7 mouse cellular contexts compared by ENCODE assay signal in the genomic region with DNA sequence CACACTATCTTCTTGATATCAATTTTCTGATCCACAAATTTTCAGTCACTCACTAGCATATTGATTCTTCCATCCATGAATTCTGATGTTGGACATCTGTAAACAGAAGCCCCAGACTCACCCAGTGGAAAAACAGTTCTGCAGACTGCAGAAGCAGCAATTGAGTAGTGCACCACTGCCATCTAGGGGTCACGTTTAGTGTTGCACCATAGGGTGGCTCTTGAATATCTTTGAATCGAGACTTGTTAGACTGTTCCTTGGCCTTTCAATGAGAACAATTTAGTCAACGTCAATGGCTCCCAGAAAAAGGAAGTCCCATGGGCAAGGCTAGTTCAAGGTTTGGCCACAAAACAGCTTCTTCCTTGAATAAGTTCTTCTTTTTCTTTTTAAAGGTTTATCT.
DNase-seq lines count a peak whose midpoint lies in the region.
"Not testable (repeated sequence)": the region's sequence is repeated elsewhere in the genome, so short reads cannot be mapped to it uniquely, and the experiment has no call there.

No protein-coding gene starts in this region.

- DNase-seq in adrenal gland, postnatal 36 days = peak; percentile 25 to 37
- DNase-seq in frontal cortex, postnatal 36 days (ENCODE audit: low spot score in 2 of 2) = peak; percentile 9 to 35
- DNase-seq in heart, postnatal 36 days = peak; percentile 3 to 13
- DNase-seq in kidney, postnatal 36 days = peak; percentile 16 to 25
- peak; percentile 2 for DNase-seq in left cerebral cortex, adult 18-20 months (ENCODE audit: low spot score in 2 of 2)
- DNase-seq in lung, postnatal 14 days = peak; percentile 7
- peak; percentile 41 for DNase-seq in testis, postnatal 10 days (ENCODE audit: low spot score)

- intact Hi-C loops in heart, postnatal 36 days (cut with DNase I) = not testable (repeated sequence)

Comparison
In these comparisons a context has a peak if more than half of its experiments do, and no peak if none do; other contexts are left out.
1. Peak in every context shown above with its lines: DNase-seq.